Mouse (Mus musculus) ES-E14 (cell line): ENCODE data around the gene Tgfbrap1. TPM values are rescaled to one million over a fixed set of nuclear protein-coding genes. Genes with fewer than 3 reads are reported as not detected.
A peak's percentile ranks its signal among the peaks of the same experiment; 100 is the strongest.

Source experiments
- DNase-seq: peaks from one replicate; pipeline ENCODE4 v3.0.0-alpha.2; 2013; ENCODE audit warnings: low read depth, low spot score
- H3K27ac ChIP-seq: 2 replicates; pipeline ENCODE4 v1.5.1; 2012; ENCODE audit warnings: low read depth, mild to moderate bottlenecking, low read length, moderate library complexity, mixed read lengths; ENCODE audit not compliant: poor library complexity, insufficient read depth, severe bottlenecking
- H3K36me3 ChIP-seq: 2 replicates; pipeline ENCODE4 v1.6.1; 2012; ENCODE audit warnings: mild to moderate bottlenecking, low read length, moderate library complexity, mixed read lengths; ENCODE audit not compliant: control insufficient read depth, poor library complexity, insufficient read depth, severe bottlenecking
- H3K4me1 ChIP-seq, 2 experiments: fragments of 150-350 bp in 1 of 2; sonication (generic) in 1 of 2; 2 replicates each; pipeline ENCODE4 v1.6.1; 2012; ENCODE audit warnings: low read length in 2 of 2, mild to moderate bottlenecking in 1 of 2, mixed read lengths in 1 of 2; ENCODE audit not compliant: control insufficient read depth in 2 of 2, insufficient read depth in 2 of 2, poor library complexity in 1 of 2
- H3K4me3 ChIP-seq, 2 experiments: fragments of 150-350 bp in 1 of 2; sonication (generic) in 1 of 2; 2 replicates each; pipeline ENCODE4 v1.5.1; 2012; ENCODE audit warnings: low read length in 2 of 2, low read depth in 1 of 2, mild to moderate bottlenecking in 1 of 2, mixed read lengths in 1 of 2; ENCODE audit not compliant: insufficient read depth in 1 of 2, poor library complexity in 1 of 2, severe bottlenecking in 1 of 2
- H3K9ac ChIP-seq: 2 replicates; pipeline ENCODE4 v1.6.1; 2012; ENCODE audit warnings: low read depth, mild to moderate bottlenecking, low read length, mixed read lengths; ENCODE audit not compliant: poor library complexity, insufficient read depth, severe bottlenecking
- H3K9me3 ChIP-seq: fragments of 150-350 bp; sonication (generic); 2 replicates; pipeline ENCODE4 v1.6.1; 2012; ENCODE audit warnings: low read depth, mild to moderate bottlenecking, low read length; ENCODE audit not compliant: control insufficient read depth, insufficient read depth
- CHD2 ChIP-seq: IDR thresholded peaks from 2 replicates; pipeline ENCODE4 v1.6.1; 2014; ENCODE audit warnings: mild to moderate bottlenecking, low read depth, low read length, inconsistent platforms
- HCFC1 ChIP-seq: IDR thresholded peaks from 2 replicates; pipeline ENCODE4 v1.6.1; 2012; ENCODE audit warnings: low read length, inconsistent platforms, borderline replicate concordance; ENCODE audit not compliant: insufficient read depth
- MAFK ChIP-seq: IDR thresholded peaks from 2 replicates; pipeline ENCODE4 v1.6.1; 2014; ENCODE audit warnings: mild to moderate bottlenecking, low read depth, low read length, inconsistent platforms; ENCODE audit not compliant: insufficient read depth
- ZC3H11A ChIP-seq: IDR thresholded peaks from 2 replicates; pipeline ENCODE4 v1.6.1; 2012; ENCODE audit warnings: low read depth, mild to moderate bottlenecking, inconsistent platforms, low read length, borderline replicate concordance
- ZNF384 ChIP-seq: IDR thresholded peaks from 2 replicates; pipeline ENCODE4 v1.6.1; 2012; ENCODE audit warnings: low read depth, low read length, inconsistent platforms
- in situ Hi-C, 2 experiments: fragments of 600-800 bp; cut with MboI; formaldehyde crosslinking; loops; one replicate each; pipeline ENCODE4 v1.15.1; 2025; ENCODE audit warnings: low sequenced_read_pairs in 2 of 2, inconsistent platforms in 1 of 2; ENCODE audit not compliant: unreplicated experiment in 2 of 2
- total RNA-seq: library from RNA; depleted of rRNA; stranded (reverse); fragments of 300-350 nt; gene quantifications from 2 replicates; pipeline ENCODE4 v1.2.3, GENCODE M21; 2012; rRNA removed

The Tgfbrap1 gene
- total RNA-seq = 5.5 and 6.2 TPM in 2 replicates

- H3K4me1 ChIP-seq = peaks cover 0 to 2% of the 10 kb centered on the region in 2 experiments; a peak in 1 of 4 replicates
- H3K36me3 ChIP-seq = no peaks in the 10 kb centered on the region; the same call in 1 of the 2 replicates
- no peak for TF ChIP-seq ZNF384
- TF ChIP-seq HCFC1 = peak; percentile 70; the same call in 1 of the 2 replicates
- TF ChIP-seq ZC3H11A = 0 out of 2 replicates have a peak, but pooled peaks have one; percentile 22
- no peak for TF ChIP-seq MAFK
- no peak for TF ChIP-seq CHD2
- in situ Hi-C loops = no loop called here
- H3K27ac ChIP-seq = peak within 1 kb of the TSS; percentile 94
- H3K4me3 ChIP-seq = peak within 1 kb of the TSS; percentile 98 to 99
- H3K9ac ChIP-seq = peak within 1 kb of the TSS; percentile 98
- DNase-seq = peak; percentile 81
- H3K9me3 ChIP-seq = no peaks in the 10 kb centered on the region
Measured at GRCm38 (mm10) chr1:43098031-43098984, at the start of gene Tgfbrap1, which contains the start of gene AI597479. Gene Tgfbrap1, minus strand, starts transcription at chr1:43098637. Gene AI597479, plus strand, starts transcription at chr1:43098710.

GRCm38 (mm10) chr1:43147474-43147873 lies 49.0 kb upstream of the Tgfbrap1 start:
- H3K27ac ChIP-seq = no peak overlapping the region
- TF ChIP-seq ZNF384 (no peak), HCFC1 (no peak), MAFK (no peak), CHD2 (no peak), ZC3H11A (no peak)
- no peak for DNase-seq
- H3K4me1 ChIP-seq = no peaks in the 10 kb centered on the region
- no peaks in the 10 kb centered on the region for H3K9me3 ChIP-seq
- H3K9ac ChIP-seq = no peak overlapping the region
- H3K36me3 ChIP-seq = 0 out of 2 replicates have a peak, but pooled peaks cover 2% of the 10 kb centered on the region
- no peak overlapping the region for H3K4me3 ChIP-seq
- in situ Hi-C loops = loop anchor here in 1 of 2 experiments (10.0 kb wide), 1 partner anchor 117 kb away; no protein-coding TSS in a partner anchor

GRCm38 (mm10) chr1:43145388-43145787 lies 47.0 kb upstream of the Tgfbrap1 start:
- Histone ChIP-seq H3K9ac (no peak overlapping the region), H3K9me3 (no peaks in the 10 kb centered on the region), H3K4me1 (no peaks in the 10 kb centered on the region), H3K4me3 (no peak overlapping the region), H3K36me3 (0 out of 2 replicates have a peak, but pooled peaks cover 2% of the 10 kb centered on the region), H3K27ac (no peak overlapping the region)
- no peak for DNase-seq
- TF ChIP-seq MAFK = no peak
- TF ChIP-seq CHD2 = no peak
- no peak for TF ChIP-seq ZNF384
- no peak for TF ChIP-seq ZC3H11A
- no peak for TF ChIP-seq HCFC1
- in situ Hi-C loops = loop anchor here in 1 of 2 experiments (10.0 kb wide), 1 partner anchor 119 kb away; no protein-coding TSS in a partner anchor

GRCm38 (mm10) chr1:43144338-43144906 lies 46.0 kb upstream of the Tgfbrap1 start:
- no peak for TF ChIP-seq HCFC1
- TF ChIP-seq MAFK = no peak
- TF ChIP-seq CHD2 = no peak
- TF ChIP-seq ZC3H11A = no peak
- Histone ChIP-seq H3K4me3 (no peak overlapping the region), H3K4me1 (no peaks in the 10 kb centered on the region), H3K27ac (no peak overlapping the region), H3K9ac (no peak overlapping the region), H3K9me3 (no peaks in the 10 kb centered on the region), H3K36me3 (0 out of 2 replicates have a peak, but pooled peaks cover 2% of the 10 kb centered on the region)
- DNase-seq = no peak
- in situ Hi-C loops = loop anchor here in 1 of 2 experiments (10.0 kb wide), 1 partner anchor 120 kb away; no protein-coding TSS in a partner anchor
